Comparison of ENCODE assay signal across 8 mouse cellular contexts in genomic region chr1:136343727-136344126, GRCm38 (mm10). TPM values are rescaled to one million over a fixed set of nuclear protein-coding genes. Genes with fewer than 3 reads are reported as not detected.
DNase-seq lines count a peak whose midpoint lies in the region; ATAC-seq and TF ChIP-seq lines count a peak whose summit lies in the region.

No protein-coding gene starts in this region.

- peak overlapping the region; percentile 99 for H3K4me3 ChIP-seq in left cerebral cortex, adult 2 months
- H3K4me3 ChIP-seq in embryonic facial prominence, embryonic 14.5 days (ENCODE audit: low read depth, low read length): peak overlapping the region; percentile 88
- peak overlapping the region; percentile 21 for H3K4me3 ChIP-seq in limb, embryonic 11.5 days (ENCODE audit: low read depth, low read length)
- H3K4me3 ChIP-seq in neural tube, embryonic 15.5 days (replicated peaks): peak overlapping the region; percentile 47

- 15% methylated on average over 7 of the region's 7 CpGs for WGBS in embryonic facial prominence, embryonic 14.5 days
- 26% methylated on average over 7 of the region's 7 CpGs for WGBS in limb, embryonic 11.5 days
- 19% methylated on average over 7 of the region's 7 CpGs for WGBS in neural tube, embryonic 15.5 days

- H3K9ac ChIP-seq in embryonic facial prominence, embryonic 14.5 days (ENCODE audit: low read depth, low read length): peak overlapping the region; percentile 47
- H3K9ac ChIP-seq in limb, embryonic 11.5 days (ENCODE audit: low read length): no peak overlapping the region
- peak overlapping the region; percentile 46 for H3K9ac ChIP-seq in neural tube, embryonic 15.5 days (replicated peaks)

- H3K27ac ChIP-seq in left cerebral cortex, adult 2 months: 0 out of 2 replicates have a peak overlapping the region, but pooled peaks have one; percentile 1
- 0 out of 2 replicates have a peak overlapping the region, but pooled peaks have one; percentile 24 for H3K27ac ChIP-seq in embryonic facial prominence, embryonic 14.5 days (replicated peaks; ENCODE audit: low read depth, low read length)
- H3K27ac ChIP-seq in limb, embryonic 11.5 days (replicated peaks; ENCODE audit: low read depth, low read length): no peak overlapping the region
- 0 out of 2 replicates have a peak overlapping the region, but pooled peaks have one; percentile 41 for H3K27ac ChIP-seq in neural tube, embryonic 15.5 days (replicated peaks)

- H3K4me2 ChIP-seq in embryonic facial prominence, embryonic 14.5 days (ENCODE audit: low read depth, low read length): peak overlapping the region; percentile 71
- H3K4me2 ChIP-seq in limb, embryonic 11.5 days (ENCODE audit: low read depth, severe bottlenecking): peak overlapping the region; percentile 76
- peak overlapping the region; percentile 88 for H3K4me2 ChIP-seq in neural tube, embryonic 15.5 days

- peaks cover 11% of the 10 kb centered on the region for H3K4me1 ChIP-seq in embryonic facial prominence, embryonic 14.5 days (ENCODE audit: control insufficient read depth, insufficient read depth, low read length)
- peaks cover 3% of the 10 kb centered on the region; the same call in 1 of the 2 replicates for H3K4me1 ChIP-seq in limb, embryonic 11.5 days (ENCODE audit: control insufficient read depth, insufficient read depth, low read length)
- H3K4me1 ChIP-seq in neural tube, embryonic 15.5 days: peaks cover 39% of the 10 kb centered on the region

- H3K27me3 ChIP-seq in embryonic facial prominence, embryonic 14.5 days (replicated peaks; ENCODE audit: control insufficient read depth, insufficient read depth, low read length): no peaks in the 10 kb centered on the region
- no peaks in the 10 kb centered on the region for H3K27me3 ChIP-seq in limb, embryonic 11.5 days (ENCODE audit: control insufficient read depth, insufficient read depth, low read length)
- H3K27me3 ChIP-seq in neural tube, embryonic 15.5 days (replicated peaks): no peaks in the 10 kb centered on the region

- DNase-seq in left cerebral cortex, adult 2 months (ENCODE audit: extremely low spot score in 1 of 2, low spot score in 2 of 2): no peak
- no peak for DNase-seq in left cerebral cortex, postnatal 36 days (ENCODE audit: low spot score in 2 of 2)
- DNase-seq in embryonic facial prominence, embryonic 14.5 days (ENCODE audit: low spot score): peak; percentile 28
- no peak for DNase-seq in limb, embryonic 11.5 days (ENCODE audit: low spot score)
- no peak for DNase-seq in urinary bladder, adult 2 months (ENCODE audit: low spot score)
- DNase-seq in urinary bladder, postnatal 4 days (ENCODE audit: low spot score in 2 of 2): no peak

- no peak for ATAC-seq in embryonic facial prominence, embryonic 14.5 days (ENCODE audit: low read depth)
- ATAC-seq in limb, embryonic 11.5 days (ENCODE audit: insufficient number of reproducible peaks, low FRiP score, low TSS enrichment, low read depth): no peak
- no peak for ATAC-seq in neural tube, embryonic 15.5 days (ENCODE audit: low FRiP score)
- no peak for ATAC-seq in erythroid progenitor cell, adult 5-6 weeks (replicated peaks; ENCODE audit: low FRiP score, poor library complexity, severe bottlenecking)

- H3K9me3 ChIP-seq in embryonic facial prominence, embryonic 14.5 days (ENCODE audit: control insufficient read depth, low read length): no peaks in the 10 kb centered on the region
- H3K9me3 ChIP-seq in limb, embryonic 11.5 days (ENCODE audit: control insufficient read depth, low read length): no peaks in the 10 kb centered on the region
- H3K9me3 ChIP-seq in neural tube, embryonic 15.5 days (replicated peaks): no peaks in the 10 kb centered on the region

- H3K36me3 ChIP-seq in embryonic facial prominence, embryonic 14.5 days (ENCODE audit: control insufficient read depth, insufficient read depth, low read length): no peaks in the 10 kb centered on the region
- H3K36me3 ChIP-seq in limb, embryonic 11.5 days (ENCODE audit: control insufficient read depth, insufficient read depth, low read length): no peaks in the 10 kb centered on the region
- H3K36me3 ChIP-seq in neural tube, embryonic 15.5 days: no peaks in the 10 kb centered on the region

- intact Hi-C loops in left cerebral cortex, adult 2 months (cut with DNase I): loop anchor here (2.0 kb wide), 1 partner anchor 55 kb away; no protein-coding TSS in a partner anchor
- intact Hi-C loops in left cerebral cortex, postnatal 36 days (cut with DNase I): no loop called here

- TF ChIP-seq CTCF in left cerebral cortex, adult 2 months (IDR thresholded peaks at IDR 0.05): no peak

RNA-seq across cellular contexts. Expression of gene Camsap2, which starts 2.2 kb away (rescaled TPM):
- 100 to 1,000 TPM; 137 to 142 TPM for total RNA-seq in left cerebral cortex, adult 2 months (2021)
- 100 to 1,000 TPM; 129 to 138 TPM for total RNA-seq in left cerebral cortex, postnatal 36 days (2021)
- 18.4 and 20.3 TPM in 2 replicates for polyA plus RNA-seq in embryonic facial prominence, embryonic 14.5 days (2014; fragmentation: Nextera tagmentation; extraction: Ambion mirVana)
- 20.1 and 20.6 TPM in 2 replicates for polyA plus RNA-seq in limb, embryonic 11.5 days (2014; fragmentation: Nextera tagmentation; extraction: Ambion mirVana)
- polyA plus RNA-seq in neural tube, embryonic 15.5 days (2015; fragmentation: Nextera tagmentation; extraction: Ambion mirVana): 23.1 and 27.1 TPM in 2 replicates
- polyA plus RNA-seq in urinary bladder, adult 2 months (2012; rRNA removed): 18.6 and 23.7 TPM in 2 replicates
- total RNA-seq in erythroid progenitor cell, adult 5-6 weeks (2015; ENCODE audit: low replicate concordance): 111 and 128 TPM in 2 replicates
- 192 and 194 TPM in 2 replicates for total RNA-seq in erythroid progenitor cell, adult 5-6 weeks (2017; ENCODE audit: low replicate concordance)

Comparison
In these comparisons a context has a peak if more than half of its experiments do, and no peak if none do; other contexts are left out.
1. H3K4me3 ChIP-seq: peak in every context shown above with its lines; median percentile 99 in left cerebral cortex, adult 2 months; 88 in embryonic facial prominence, embryonic 14.5 days; 47 in neural tube, embryonic 15.5 days; 21 in limb, embryonic 11.5 days.